Mouse (Mus musculus): Measurements from ENCODE around the gene Gm20388.

DNA sequence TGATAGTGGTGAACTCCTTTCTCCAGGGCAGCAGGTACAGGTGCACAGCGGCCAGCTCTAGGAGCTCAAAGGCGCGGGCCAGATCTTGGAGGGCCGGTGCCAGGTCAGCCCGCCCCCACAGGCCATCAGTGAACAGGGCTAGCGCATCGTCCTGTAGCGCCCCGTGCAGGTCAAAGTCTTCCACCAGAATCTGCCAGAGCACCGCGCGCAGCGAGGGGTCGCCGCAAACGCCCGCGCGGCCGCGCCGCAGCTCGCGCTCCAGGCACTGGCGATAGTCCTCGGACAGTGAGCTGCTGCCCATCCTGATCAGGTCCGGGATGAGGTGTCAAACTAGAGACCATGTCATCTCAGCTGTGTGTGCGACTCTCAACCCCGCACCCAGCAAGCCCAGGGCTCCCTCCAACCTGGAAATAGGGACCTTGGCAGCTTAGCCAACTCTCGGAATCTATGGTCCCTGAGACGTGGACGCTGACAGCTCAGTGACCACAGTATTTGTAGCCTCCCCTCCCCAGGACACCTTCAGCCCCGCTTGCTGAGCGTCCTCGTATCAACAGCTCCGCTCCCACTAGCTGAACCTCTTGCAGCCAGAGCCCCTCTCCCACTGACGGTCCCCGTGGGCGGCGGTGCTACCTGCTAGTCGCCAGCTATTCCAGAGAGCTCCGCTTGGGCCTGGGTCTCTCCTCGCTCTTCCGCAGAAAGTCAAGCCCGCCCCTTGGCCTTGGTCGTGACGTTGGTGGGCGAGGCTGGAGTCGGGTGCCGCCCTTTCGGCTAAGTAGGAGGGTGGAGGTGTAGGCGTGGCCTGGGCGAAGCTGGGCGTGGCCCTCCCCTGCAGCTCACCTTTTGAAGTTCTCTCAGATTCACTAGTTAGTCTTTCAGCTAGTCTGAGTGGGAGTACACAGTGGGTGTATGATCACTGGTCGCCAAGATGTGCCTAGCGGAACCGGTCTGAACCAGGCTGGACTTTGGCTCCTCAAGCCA is 3325.2 kb downstream of the Gm20388 start, which contains the start of gene Spata2l:
- no peak; the same call in 1 of the 2 replicates for TF ChIP-seq CTCF (IDR thresholded peaks at IDR 0.05; ENCODE audit: low read depth)
- no peak for TF ChIP-seq EP300 (IDR thresholded peaks at IDR 0.05; ENCODE audit: low read depth)
